Mouse (Mus musculus): ENCODE measurements around the gene Lrrc8d. TPM values are rescaled to one million over a fixed set of nuclear protein-coding genes. Genes with fewer than 3 reads are reported as not detected.

The Lrrc8d gene
- polyA plus RNA-seq, 1 experiment from 2014 or later = 9.7 TPM

- whole genome bisulfite sequencing = 56% methylated on average over 11 of the region's 11 CpGs
These were observed 45.6 kb downstream of the Lrrc8d start for GRCm38 (mm10) chr5:105745324-105745723.

GRCm38 (mm10) chr5:105745927-105746454, 46.2 kb downstream of the Lrrc8d start:
- no peak for ATAC-seq (ENCODE audit: insufficient read depth, low FRiP score)

More at GRCm38 (mm10) chr5:105745324-105745723, 45.6 kb downstream of the Lrrc8d start:
- Histone ChIP-seq H3K9me3 (replicated peaks; ENCODE audit: control insufficient read depth, low read length) (no peaks in the 10 kb centered on the region), H3K9ac (ENCODE audit: low read length) (no peak overlapping the region), H3K4me1 (ENCODE audit: control insufficient read depth, insufficient read depth, low read length) (peaks cover 13% of the 10 kb centered on the region; the same call in 1 of the 2 replicates), H3K27ac (ENCODE audit: low read length) (no peak overlapping the region), H3K36me3 (ENCODE audit: control insufficient read depth, insufficient read depth, low read length) (no peaks in the 10 kb centered on the region), H3K27me3 (ENCODE audit: control insufficient read depth, insufficient read depth, low read length) (no peaks in the 10 kb centered on the region), H3K4me3 (replicated peaks; ENCODE audit: low read length) (no peak overlapping the region), H3K4me2 (ENCODE audit: low read depth, low read length) (no peak overlapping the region)
- ATAC-seq (ENCODE audit: insufficient read depth, low FRiP score) = no peak

GRCm38 (mm10) chr5:105754803-105755202, 55.0 kb downstream of the Lrrc8d start:
- H3K4me3 ChIP-seq (replicated peaks; ENCODE audit: low read length) = no peak overlapping the region
- peaks cover 10% of the 10 kb centered on the region for H3K4me1 ChIP-seq (ENCODE audit: control insufficient read depth, insufficient read depth, low read length)
- 33% methylated on average over 8 of the region's 8 CpGs for WGBS
- H3K27ac ChIP-seq (ENCODE audit: low read length) = no peak overlapping the region
- no peaks in the 10 kb centered on the region for H3K36me3 ChIP-seq (ENCODE audit: control insufficient read depth, insufficient read depth, low read length)
- H3K9ac ChIP-seq (ENCODE audit: low read length) = no peak overlapping the region
- H3K9me3 ChIP-seq (replicated peaks; ENCODE audit: control insufficient read depth, low read length) = no peaks in the 10 kb centered on the region
- no peak for ATAC-seq (ENCODE audit: insufficient read depth, low FRiP score)
- no peak overlapping the region for H3K4me2 ChIP-seq (ENCODE audit: low read depth, low read length)
- H3K27me3 ChIP-seq (ENCODE audit: control insufficient read depth, insufficient read depth, low read length) = no peaks in the 10 kb centered on the region

More at GRCm38 (mm10) chr5:105745927-105746454, 46.2 kb downstream of the Lrrc8d start:
- Histone ChIP-seq H3K9ac (ENCODE audit: low read length) (no peak overlapping the region), H3K27me3 (ENCODE audit: control insufficient read depth, insufficient read depth, low read length) (no peaks in the 10 kb centered on the region), H3K9me3 (replicated peaks; ENCODE audit: control insufficient read depth, low read length) (no peaks in the 10 kb centered on the region), H3K27ac (ENCODE audit: low read length) (no peak overlapping the region), H3K4me3 (replicated peaks; ENCODE audit: low read length) (no peak overlapping the region), H3K4me2 (ENCODE audit: low read depth, low read length) (no peak overlapping the region), H3K4me1 (ENCODE audit: control insufficient read depth, insufficient read depth, low read length) (peaks cover 13% of the 10 kb centered on the region; the same call in 1 of the 2 replicates), H3K36me3 (ENCODE audit: control insufficient read depth, insufficient read depth, low read length) (no peaks in the 10 kb centered on the region)
- 87% methylated on average over 5 of the region's 5 CpGs for WGBS

- H3K9me3 ChIP-seq (replicated peaks; ENCODE audit: control insufficient read depth, low read length) = no peaks in the 10 kb centered on the region
- peaks cover 10% of the 10 kb centered on the region for H3K4me1 ChIP-seq (ENCODE audit: control insufficient read depth, insufficient read depth, low read length)
- no peak overlapping the region for H3K4me2 ChIP-seq (ENCODE audit: low read depth, low read length)
These were observed 55.7 kb downstream of the Lrrc8d start for GRCm38 (mm10) chr5:105755491-105755890.

GRCm38 (mm10) chr5:105757978-105758377, 58.2 kb downstream of the Lrrc8d start:
- H3K27ac ChIP-seq (ENCODE audit: low read length) = no peak overlapping the region
- H3K4me2 ChIP-seq (ENCODE audit: low read depth, low read length) = no peak overlapping the region
- no peak overlapping the region for H3K9ac ChIP-seq (ENCODE audit: low read length)
- no peak overlapping the region for H3K4me3 ChIP-seq (replicated peaks; ENCODE audit: low read length)
- 42% methylated on average over 17 of the region's 17 CpGs for WGBS
- no peaks in the 10 kb centered on the region for H3K27me3 ChIP-seq (ENCODE audit: control insufficient read depth, insufficient read depth, low read length)
- H3K4me1 ChIP-seq (ENCODE audit: control insufficient read depth, insufficient read depth, low read length) = peaks cover 19% of the 10 kb centered on the region
- no peak for ATAC-seq (ENCODE audit: insufficient read depth, low FRiP score)
- no peaks in the 10 kb centered on the region for H3K36me3 ChIP-seq (ENCODE audit: control insufficient read depth, insufficient read depth, low read length)
- no peaks in the 10 kb centered on the region for H3K9me3 ChIP-seq (replicated peaks; ENCODE audit: control insufficient read depth, low read length)

More at GRCm38 (mm10) chr5:105755491-105755890, 55.7 kb downstream of the Lrrc8d start:
- Histone ChIP-seq H3K27ac (ENCODE audit: low read length) (no peak overlapping the region), H3K4me3 (replicated peaks; ENCODE audit: low read length) (no peak overlapping the region), H3K36me3 (ENCODE audit: control insufficient read depth, insufficient read depth, low read length) (no peaks in the 10 kb centered on the region), H3K9ac (ENCODE audit: low read length) (no peak overlapping the region), H3K27me3 (ENCODE audit: control insufficient read depth, insufficient read depth, low read length) (no peaks in the 10 kb centered on the region)
- ATAC-seq (ENCODE audit: insufficient read depth, low FRiP score) = no peak
- 59% methylated on average over 6 of the region's 6 CpGs for WGBS

GRCm38 (mm10) chr5:105758866-105759265, 59.1 kb downstream of the Lrrc8d start:
- 65% methylated on average over 9 of the region's 9 CpGs for WGBS
- Histone ChIP-seq H3K4me1 (ENCODE audit: control insufficient read depth, insufficient read depth, low read length) (peaks cover 19% of the 10 kb centered on the region), H3K4me3 (replicated peaks; ENCODE audit: low read length) (no peak overlapping the region), H3K27me3 (ENCODE audit: control insufficient read depth, insufficient read depth, low read length) (no peaks in the 10 kb centered on the region), H3K27ac (ENCODE audit: low read length) (no peak overlapping the region), H3K4me2 (ENCODE audit: low read depth, low read length) (no peak overlapping the region), H3K9ac (ENCODE audit: low read length) (no peak overlapping the region), H3K9me3 (replicated peaks; ENCODE audit: control insufficient read depth, low read length) (no peaks in the 10 kb centered on the region), H3K36me3 (ENCODE audit: control insufficient read depth, insufficient read depth, low read length) (no peaks in the 10 kb centered on the region)
- no peak for ATAC-seq (ENCODE audit: insufficient read depth, low FRiP score)

- Histone ChIP-seq H3K4me3 (replicated peaks; ENCODE audit: low read length) (no peak overlapping the region), H3K27ac (ENCODE audit: low read length) (peak overlapping the region; percentile 47), H3K9me3 (replicated peaks; ENCODE audit: control insufficient read depth, low read length) (no peaks in the 10 kb centered on the region), H3K4me1 (ENCODE audit: control insufficient read depth, insufficient read depth, low read length) (peaks cover 9% of the 10 kb centered on the region), H3K9ac (ENCODE audit: low read length) (no peak overlapping the region), H3K27me3 (ENCODE audit: control insufficient read depth, insufficient read depth, low read length) (no peaks in the 10 kb centered on the region), H3K4me2 (ENCODE audit: low read depth, low read length) (no peak overlapping the region), H3K36me3 (ENCODE audit: control insufficient read depth, insufficient read depth, low read length) (no peaks in the 10 kb centered on the region)
- WGBS = 33% methylated on average over 11 of the region's 11 CpGs
- ATAC-seq (ENCODE audit: insufficient read depth, low FRiP score) = peak; percentile 59; the same call in 1 of the 2 replicates
These were observed 62.2 kb downstream of the Lrrc8d start for GRCm38 (mm10) chr5:105761848-105762482.

- Histone ChIP-seq H3K9ac (ENCODE audit: low read length) (no peak overlapping the region), H3K4me2 (ENCODE audit: low read depth, low read length) (no peak overlapping the region), H3K27me3 (ENCODE audit: control insufficient read depth, insufficient read depth, low read length) (no peaks in the 10 kb centered on the region), H3K4me1 (ENCODE audit: control insufficient read depth, insufficient read depth, low read length) (peaks cover 9% of the 10 kb centered on the region), H3K36me3 (ENCODE audit: control insufficient read depth, insufficient read depth, low read length) (no peaks in the 10 kb centered on the region), H3K4me3 (replicated peaks; ENCODE audit: low read length) (no peak overlapping the region), H3K27ac (ENCODE audit: low read length) (no peak overlapping the region), H3K9me3 (replicated peaks; ENCODE audit: control insufficient read depth, low read length) (no peaks in the 10 kb centered on the region)
- no peak for ATAC-seq (ENCODE audit: insufficient read depth, low FRiP score)
- 92% methylated on average over 10 of the region's 10 CpGs for WGBS
These were observed 64.6 kb downstream of the Lrrc8d start for GRCm38 (mm10) chr5:105764369-105764768.

- no peak for ATAC-seq (ENCODE audit: insufficient read depth, low FRiP score)
These were observed 65.6 kb downstream of the Lrrc8d start for GRCm38 (mm10) chr5:105765386-105765785.

More at GRCm38 (mm10) chr5:105765386-105765785, 65.6 kb downstream of the Lrrc8d start:
- H3K9ac ChIP-seq (ENCODE audit: low read length) = no peak overlapping the region
- peaks cover 9% of the 10 kb centered on the region for H3K4me1 ChIP-seq (ENCODE audit: control insufficient read depth, insufficient read depth, low read length)
- no peak overlapping the region for H3K4me2 ChIP-seq (ENCODE audit: low read depth, low read length)
- H3K27ac ChIP-seq (ENCODE audit: low read length) = no peak overlapping the region
- H3K36me3 ChIP-seq (ENCODE audit: control insufficient read depth, insufficient read depth, low read length) = no peaks in the 10 kb centered on the region
- no peaks in the 10 kb centered on the region for H3K27me3 ChIP-seq (ENCODE audit: control insufficient read depth, insufficient read depth, low read length)
- no peaks in the 10 kb centered on the region for H3K9me3 ChIP-seq (replicated peaks; ENCODE audit: control insufficient read depth, low read length)
- 84% methylated on average over 4 of the region's 5 CpGs for WGBS
- no peak overlapping the region for H3K4me3 ChIP-seq (replicated peaks; ENCODE audit: low read length)

All from stomach, embryonic 16.5 days (tissue).